Comparison of ENCODE assay signal across 7 mouse cellular contexts in the genomic region with DNA sequence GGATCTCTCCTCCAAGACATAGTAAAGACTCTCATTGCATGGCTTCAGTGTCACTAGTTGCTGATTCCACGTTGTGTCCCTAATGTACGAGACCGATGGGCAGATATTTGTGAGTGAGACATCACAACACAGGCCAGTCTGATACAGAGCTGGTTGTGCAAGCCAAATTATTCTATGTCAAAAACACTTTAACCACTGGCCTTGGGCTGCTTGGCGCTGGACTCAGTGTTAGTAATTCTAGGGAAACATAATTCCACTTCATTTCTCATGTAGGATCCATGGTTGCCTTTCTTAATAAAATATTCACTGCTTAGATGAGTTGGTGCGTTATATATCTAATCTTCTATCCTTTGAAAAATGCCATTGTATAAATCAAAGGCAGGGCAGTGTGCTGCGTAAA.
"Had no signal": no experiment of that assay in that cellular context is flagged by ENCODE, and none has a peak within 500 bp of the region (broad histone marks: within the 10 kb centered on the region; RNA-seq: fewer than 3 reads in every experiment).

No protein-coding gene starts in this region.

- DNase-seq: lung, adult 2 months; lung, postnatal 14 days; lung, postnatal 36 days; right cerebral cortex, postnatal 14 days; thymus, adult 2 months; thymus, postnatal 25 days; thymus, postnatal 4 days had no signal
